Mouse (Mus musculus) myocyte (in vitro differentiated cells): Measurements from ENCODE around the gene Ndufa8.

Experiments used
- CEBPB ChIP-seq: IDR thresholded peaks from 2 replicates; pipeline ENCODE4 v1.6.1; 2011; ENCODE audit warnings: mild to moderate bottlenecking, moderate library complexity; ENCODE audit not compliant: poor library complexity, insufficient read depth, severe bottlenecking
- E2F4 ChIP-seq: IDR thresholded peaks from one replicate; pipeline ENCODE4 v1.6.1; 2011; ENCODE audit warnings: mild to moderate bottlenecking, control low read depth, moderate library complexity; ENCODE audit not compliant: insufficient read depth
- MYOG ChIP-seq, 3 experiments: IDR thresholded peaks; one replicate each; pipeline ENCODE4 v1.6.1; 2011; ENCODE audit warnings: control low read depth in 2 of 3, low read depth in 2 of 3, mild to moderate bottlenecking in 2 of 3; ENCODE audit not compliant: insufficient read length in 2 of 3, control insufficient read depth in 1 of 3, insufficient read depth in 1 of 3
- POLR2A ChIP-seq: IDR thresholded peaks from one replicate; pipeline ENCODE4 v1.6.1; 2011; ENCODE audit warnings: low read depth, mild to moderate bottlenecking, control low read depth, moderate library complexity; ENCODE audit not compliant: insufficient read length
- POLR2AphosphoS2 ChIP-seq: IDR thresholded peaks from one replicate; pipeline ENCODE4 v1.6.1; 2011; ENCODE audit warnings: low read depth, control low read depth; ENCODE audit not compliant: insufficient read length
- SRF ChIP-seq: IDR thresholded peaks from one replicate; pipeline ENCODE4 v1.6.1; 2011; ENCODE audit warnings: low read depth; ENCODE audit not compliant: control insufficient read depth, insufficient read length
- TCF12 ChIP-seq: IDR thresholded peaks from one replicate; pipeline ENCODE4 v1.6.1; 2011; ENCODE audit warnings: mild to moderate bottlenecking, control low read depth; ENCODE audit not compliant: poor library complexity, insufficient read depth, severe bottlenecking

DNA sequence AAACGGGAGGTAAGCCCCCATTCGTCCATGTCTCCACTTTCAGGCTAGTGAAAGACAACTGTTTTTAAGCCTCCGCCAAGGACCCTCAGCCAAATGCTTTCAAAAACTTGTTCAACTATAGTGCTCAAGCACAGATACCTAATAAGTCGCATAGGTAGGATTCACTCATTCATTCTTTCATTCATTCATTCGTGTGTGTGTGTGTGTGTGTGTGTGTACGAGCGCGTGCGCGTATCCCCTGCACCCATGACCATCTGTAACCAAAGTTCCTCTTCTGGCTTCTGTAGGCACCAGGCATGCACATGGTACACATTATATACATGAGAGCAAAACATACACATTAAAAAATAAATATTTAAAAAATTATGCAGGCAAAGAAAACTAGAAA, 355 bp upstream of the Ndufa8 start:
- TF ChIP-seq POLR2A (no peak), POLR2AphosphoS2 (no peak), TCF12 (no peak), E2F4 (no peak), MYOG (IDR thresholded peaks at IDR 0.05; ENCODE audit: control insufficient read depth in 1 of 3, insufficient read depth in 1 of 3, insufficient read length in 2 of 3, low read depth in 2 of 3) (no peak), SRF (no peak), CEBPB (no peak)
